Mouse (Mus musculus): ENCODE measurements at regions not wholly inside any gene's neighbourhood (a gene's known extent, or its start where the extent isn't known, plus 50 kb on each side); places are given as distances from the start of the nearest gene placed in this dataset.

GRCm38 (mm10) chr13:32556396-32556795 lies 217.9 kb upstream of the Gmds start:
- TF ChIP-seq CTCF (conservative IDR thresholded peaks at IDR 0.05; ENCODE audit: insufficient read depth, insufficient read length, low read depth, low read length) (no peak), POLR2A (IDR thresholded peaks at IDR 0.05; ENCODE audit: low read depth, low read length) (no peak)

Measured in kidney, adult 2 months (tissue).